Mouse (Mus musculus): Measurements from ENCODE around the gene Neurog3. TPM values are rescaled to one million over a fixed set of nuclear protein-coding genes. Genes with fewer than 3 reads are reported as not detected.
A peak's percentile ranks its signal among the peaks of the same experiment; 100 is the strongest.

Neurog3 gene
- total RNA-seq, 4 experiments from 2014 or later: not detected

GRCm38 (mm10) chr10:62137150-62137549 is 4.3 kb downstream of the Neurog3 start:
- DNase-seq (ENCODE audit: low spot score): no peak

- DNase-seq (ENCODE audit: low spot score): no peak
These were observed 5.2 kb downstream of the Neurog3 start for GRCm38 (mm10) chr10:62138040-62138439.

DNA sequence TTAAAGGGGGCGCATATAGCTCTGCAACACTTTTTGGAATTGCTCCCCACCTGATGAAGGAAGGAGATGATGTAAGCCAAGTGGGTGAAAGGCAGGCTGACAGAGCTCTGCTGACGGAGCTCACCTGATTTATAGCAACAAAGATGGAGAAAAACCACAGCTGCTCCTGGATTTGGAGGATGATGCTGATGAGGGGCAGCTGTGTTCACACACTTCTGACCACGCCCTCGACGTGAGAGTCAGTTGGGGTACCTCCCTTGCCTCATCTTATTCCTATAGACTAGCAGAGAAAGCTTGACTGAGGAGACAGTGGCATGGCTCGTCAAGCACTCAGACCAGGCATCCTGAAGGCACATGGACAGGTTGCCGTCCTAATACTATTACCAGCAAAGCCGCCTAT is 10.9 kb downstream of the Neurog3 start, which contains the start of gene Fam241b:
Fam241b (minus strand) TSS at position 101 of the 400 bp plus-strand sequence.
- DNase-seq (ENCODE audit: low spot score): no peak

GRCm38 (mm10) chr10:62145957-62146356 is 13.1 kb downstream of the Neurog3 start:
- no peak for DNase-seq (ENCODE audit: low spot score)

DNA sequence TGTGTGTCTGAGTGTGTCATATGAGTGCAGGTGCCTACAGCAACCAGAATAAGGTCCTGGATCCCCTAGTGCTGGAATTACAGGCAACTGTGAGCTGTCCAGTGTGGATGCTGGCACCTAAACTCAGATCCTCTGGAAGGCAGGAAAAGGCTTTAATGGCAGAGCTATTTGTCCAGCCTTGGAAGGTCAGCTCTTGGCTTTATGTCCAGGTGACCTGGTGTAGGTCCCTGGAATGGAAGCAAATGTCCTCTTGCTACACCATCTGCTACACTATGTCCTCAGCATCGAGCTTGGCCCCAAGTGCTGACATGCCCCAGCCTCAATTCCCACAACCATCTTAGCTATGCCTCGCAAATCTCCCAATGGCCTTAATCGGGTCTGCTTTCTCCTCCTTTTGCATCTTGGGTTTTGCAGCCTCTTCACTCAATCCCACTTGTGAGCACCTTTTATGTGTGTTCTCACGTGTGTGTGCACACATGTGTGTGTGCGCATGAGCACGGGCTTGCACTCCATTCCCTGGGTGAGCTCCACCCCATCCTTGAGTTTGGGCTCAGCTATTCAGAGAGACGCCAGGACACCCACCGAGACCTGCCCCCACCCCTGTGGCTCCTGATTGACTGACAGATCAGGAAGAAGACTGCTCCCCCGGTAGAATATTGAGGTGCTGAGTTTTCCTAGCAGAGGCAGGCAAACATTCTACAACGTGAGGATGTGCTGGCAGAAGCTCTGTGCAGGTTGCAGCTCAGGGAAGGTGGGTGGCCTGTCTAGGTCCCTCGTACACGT is 14.8 kb downstream of the Neurog3 start:
- DNase-seq (ENCODE audit: low spot score): no peak

DNA sequence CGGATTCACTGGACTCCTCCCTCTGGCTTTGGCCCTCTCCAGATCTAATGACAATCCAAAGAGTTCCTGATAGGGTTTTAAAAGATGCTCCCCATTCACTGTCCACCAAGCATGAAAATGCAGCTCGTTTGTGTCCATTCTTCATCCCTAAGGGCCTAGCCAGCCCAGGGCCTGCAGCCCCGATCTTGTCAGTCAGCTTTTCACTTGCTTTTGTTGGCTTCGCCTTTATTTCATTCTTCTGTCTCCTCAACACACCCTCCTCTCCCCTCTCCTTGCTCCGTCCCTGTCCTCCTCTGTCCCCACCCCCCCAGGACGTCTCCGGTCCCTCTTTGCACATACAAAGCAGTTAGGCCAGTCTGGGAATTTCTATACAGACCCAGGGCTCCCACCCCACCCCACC is 17.0 kb downstream of the Neurog3 start:
- no peak for DNase-seq (ENCODE audit: low spot score)

- DNase-seq (ENCODE audit: low spot score): no peak
These were observed 29.5 kb downstream of the Neurog3 start for GRCm38 (mm10) chr10:62162410-62162809.

DNA sequence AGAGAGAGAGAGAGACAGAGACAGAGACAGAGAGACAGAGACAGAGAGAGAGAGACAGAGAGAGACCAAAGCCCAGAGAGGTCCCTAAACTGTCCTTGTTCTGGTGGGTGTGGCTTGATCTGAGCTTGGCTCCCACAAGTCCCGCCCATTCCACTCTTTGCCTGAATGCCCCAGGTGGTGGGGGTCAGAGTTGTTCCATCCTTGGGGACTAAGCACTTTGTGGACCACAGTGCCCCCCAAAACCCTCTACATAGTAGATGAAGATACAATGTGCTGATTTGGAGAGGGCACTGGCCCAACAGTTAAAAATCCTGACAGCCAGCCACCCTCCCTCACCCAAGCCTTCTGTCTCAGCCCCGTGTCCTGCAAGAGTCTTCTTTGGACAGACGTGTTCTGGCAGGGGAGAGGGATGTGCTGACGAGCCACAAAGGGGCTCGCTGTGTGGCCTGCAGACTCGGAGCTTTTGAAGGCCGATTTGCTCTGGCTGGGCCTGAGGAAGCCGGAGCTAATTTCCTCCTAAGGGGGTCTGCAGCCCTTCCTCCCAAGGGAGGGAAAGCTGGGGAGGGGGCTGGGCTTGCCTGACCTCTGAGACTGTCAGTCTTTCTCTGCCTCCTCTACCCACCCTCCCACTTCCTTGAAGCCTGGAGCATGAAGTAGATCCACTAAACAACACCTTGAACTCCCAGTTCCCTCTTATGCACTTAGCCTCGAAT is 40.1 kb downstream of the Neurog3 start:
- no peak for DNase-seq (ENCODE audit: low spot score)

GRCm38 (mm10) chr10:62173941-62174448 is 41.1 kb downstream of the Neurog3 start:
- no peak for DNase-seq (ENCODE audit: low spot score)

DNA sequence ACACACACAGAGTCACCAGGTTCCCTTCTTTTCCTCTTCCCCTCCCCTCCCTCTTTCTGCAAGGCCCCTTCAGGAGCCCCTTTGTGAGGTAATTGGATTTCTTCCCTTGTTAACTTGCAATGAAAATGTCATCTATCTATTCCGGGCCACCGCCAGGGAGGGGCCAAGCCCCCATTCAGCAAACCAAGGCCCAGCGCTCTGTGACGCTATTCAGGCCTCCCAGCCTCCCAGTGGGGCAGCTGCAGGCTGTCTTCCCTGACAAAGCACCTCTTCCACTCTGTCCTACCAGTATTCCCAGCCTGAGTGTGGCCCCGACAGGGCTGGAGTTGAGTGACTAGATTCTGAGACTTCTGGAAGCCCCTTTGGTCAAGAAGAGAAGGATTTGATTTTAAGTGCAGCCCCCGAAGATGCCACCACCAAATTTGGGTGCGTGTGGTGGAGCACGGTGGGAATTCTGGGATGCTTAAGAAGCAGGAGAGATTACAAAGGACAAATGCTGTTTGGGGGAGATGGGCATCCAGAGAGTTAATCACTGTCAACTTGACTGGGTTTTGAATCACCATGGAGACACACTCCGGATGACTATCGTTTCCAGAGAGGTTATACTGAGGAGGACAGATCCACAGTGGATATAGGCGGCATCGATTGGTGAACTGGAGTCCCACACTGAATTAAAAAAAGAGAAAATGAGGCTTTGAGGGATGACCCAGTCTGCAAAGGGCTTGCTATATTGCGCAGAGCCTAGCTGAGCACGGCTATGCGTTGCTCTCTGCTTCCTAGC is 41.8 kb downstream of the Neurog3 start:
- DNase-seq (ENCODE audit: low spot score): no peak

- no peak for DNase-seq (ENCODE audit: low spot score)
These were observed 47.1 kb downstream of the Neurog3 start for GRCm38 (mm10) chr10:62179944-62180343.

DNA sequence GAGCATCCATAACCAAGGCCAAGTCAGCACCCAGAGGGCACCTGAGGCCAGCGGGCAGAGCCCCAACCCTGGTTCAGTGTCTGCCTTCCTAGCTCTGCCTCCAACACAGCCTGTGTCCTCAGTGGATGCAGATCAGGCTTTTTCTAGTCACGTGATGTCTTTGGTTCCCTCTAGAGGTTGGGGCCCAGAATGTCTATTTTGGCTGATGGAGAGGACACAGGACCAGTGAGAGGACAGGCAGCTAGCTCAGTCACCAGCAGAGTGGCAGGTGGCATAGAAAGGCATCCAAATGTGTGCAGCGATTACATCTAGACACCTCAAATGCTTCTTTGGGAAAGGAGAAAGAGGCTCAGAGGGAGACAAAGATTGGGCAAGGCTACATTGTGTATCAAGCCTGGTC is 48.8 kb downstream of the Neurog3 start:
- DNase-seq (ENCODE audit: low spot score): no peak

- no peak for DNase-seq (ENCODE audit: low spot score)
These were observed 49.7 kb downstream of the Neurog3 start for GRCm38 (mm10) chr10:62182471-62183014.

DNA sequence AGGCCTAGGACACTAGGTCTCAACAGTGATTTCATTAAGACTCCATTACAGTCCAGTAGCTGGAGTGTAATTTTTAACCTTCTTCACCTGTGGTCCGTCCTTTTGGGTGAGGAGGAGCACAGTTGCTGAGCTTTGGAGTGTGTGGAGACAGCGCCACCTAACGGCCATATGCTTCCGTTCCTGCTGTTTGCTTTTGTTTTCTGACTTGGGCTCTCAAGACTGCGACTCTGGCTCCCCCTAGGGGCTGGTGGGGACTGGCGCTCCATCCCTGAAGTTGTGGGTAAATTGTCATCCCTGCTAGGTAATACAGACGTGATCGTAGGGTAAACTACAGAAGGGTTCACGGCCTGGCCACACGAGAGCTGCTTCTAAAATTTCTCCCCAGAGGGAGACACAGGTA is 50.2 kb downstream of the Neurog3 start:
- DNase-seq (ENCODE audit: low spot score): peak; percentile 92

Other genes starting within 250 kb of the Neurog3 start
- under 1 TPM; 0.49 to 0.72 (median 0.57) TPM for gene Col13a1, start 154.0 kb upstream of the Neurog3 start, total RNA-seq (2022)
- 1 to 10 TPM; 4.1 to 5.5 (median 5.3) TPM for gene Fam241b, start 10.8 kb downstream of the Neurog3 start, total RNA-seq (2022)
- gene Tspan15, start 98.2 kb downstream of the Neurog3 start, total RNA-seq (2022): 1 to 10 TPM; 5.6 to 9.2 (median 7.0) TPM
- gene Tacr2, start 119.3 kb downstream of the Neurog3 start, total RNA-seq (2022): not detected
- gene Hk1, start 246.8 kb downstream of the Neurog3 start, total RNA-seq (2022): 100 to 1,000 TPM in 3 of 4 experiments, 10 to 100 TPM in 1; 87.3 to 137 (median 106) TPM

Measured in heart, adult 8-10 months (tissue).